Mouse (Mus musculus): ENCODE measurements around the gene Adig.

- no peak for TF ChIP-seq CTCF (IDR thresholded peaks at IDR 0.05; ENCODE audit: low read depth, low read length)
- no peak for TF ChIP-seq GATA1 (IDR thresholded peaks at IDR 0.05; ENCODE audit: borderline replicate concordance, low read length)
- no peak for TF ChIP-seq POLR2AphosphoS5 (IDR thresholded peaks at IDR 0.05; ENCODE audit: insufficient replicate concordance, low read depth, low read length)
Observed at GRCm38 (mm10) chr2:158462450-158462849, 40.0 kb upstream of the Adig start.

Data from G1E (cell line).